Mouse (Mus musculus) cerebellum, adult 11 months (tissue): ENCODE results near the gene Phldb2.

Experiments used
- DNase-seq: peaks from one replicate; pipeline ENCODE4 v3.0.0; 2022

The Phldb2 gene

GRCm38 (mm10) chr16:45945649-45946048, 7.7 kb downstream of the Phldb2 start:
- no peak for DNase-seq

GRCm38 (mm10) chr16:45945174-45945631, 8.2 kb downstream of the Phldb2 start:
- no peak for DNase-seq

GRCm38 (mm10) chr16:45942169-45942891, 11.1 kb downstream of the Phldb2 start:
- no peak for DNase-seq

GRCm38 (mm10) chr16:45940701-45941100, 12.7 kb downstream of the Phldb2 start:
- no peak for DNase-seq

- DNase-seq = no peak
These were observed 14.0 kb downstream of the Phldb2 start for GRCm38 (mm10) chr16:45939436-45939835.

- no peak for DNase-seq
These were observed 16.0 kb downstream of the Phldb2 start for GRCm38 (mm10) chr16:45937381-45937780.

GRCm38 (mm10) chr16:45936521-45936920, 16.9 kb downstream of the Phldb2 start:
- DNase-seq = no peak

- DNase-seq = no peak
These were observed 17.4 kb downstream of the Phldb2 start for GRCm38 (mm10) chr16:45935956-45936483.

GRCm38 (mm10) chr16:45934721-45935407, 18.5 kb downstream of the Phldb2 start:
- DNase-seq = no peak

- no peak for DNase-seq
These were observed 23.1 kb downstream of the Phldb2 start for GRCm38 (mm10) chr16:45930308-45930707.

- DNase-seq = no peak
These were observed 25.3 kb downstream of the Phldb2 start for GRCm38 (mm10) chr16:45928090-45928489.

- DNase-seq = no peak
These were observed 25.8 kb downstream of the Phldb2 start for GRCm38 (mm10) chr16:45927601-45928000.

GRCm38 (mm10) chr16:45926875-45927274, 26.5 kb downstream of the Phldb2 start:
- DNase-seq = no peak

- DNase-seq = no peak
These were observed 29.5 kb downstream of the Phldb2 start for GRCm38 (mm10) chr16:45923731-45924424.

- no peak for DNase-seq
These were observed 30.7 kb downstream of the Phldb2 start for GRCm38 (mm10) chr16:45922546-45923229.

GRCm38 (mm10) chr16:45919572-45919971, 33.8 kb downstream of the Phldb2 start:
- no peak for DNase-seq

- no peak for DNase-seq
These were observed 49.8 kb downstream of the Phldb2 start for GRCm38 (mm10) chr16:45903595-45903994.

GRCm38 (mm10) chr16:45898459-45898858, 54.9 kb downstream of the Phldb2 start:
- DNase-seq = no peak

GRCm38 (mm10) chr16:45896587-45896986, 56.8 kb downstream of the Phldb2 start:
- DNase-seq = no peak

GRCm38 (mm10) chr16:45894998-45895397, 58.4 kb downstream of the Phldb2 start:
- DNase-seq = no peak

GRCm38 (mm10) chr16:45893796-45894195, 59.6 kb downstream of the Phldb2 start:
- DNase-seq = no peak

GRCm38 (mm10) chr16:45892928-45893327, 60.5 kb downstream of the Phldb2 start:
- DNase-seq = no peak
